Mouse (Mus musculus) limb, embryonic 12.5 days (tissue): Measurements from ENCODE around the gene Batf3. TPM values are rescaled to one million over a fixed set of nuclear protein-coding genes. Genes with fewer than 3 reads are reported as not detected.

ENCODE experiments used
- ATAC-seq: fragments of 200-750 bp; cut with Nextera tagmentation; 2 replicates; pipeline ENCODE4 v1.8.0; 2017; ENCODE audit warnings: low read depth, moderate TSS enrichment; ENCODE audit not compliant: insufficient number of reproducible peaks, insufficient read depth, low FRiP score, low TSS enrichment
- H3K27ac ChIP-seq: fragments of 300-500 bp; sonication (generic); 2 replicates; pipeline ENCODE4 v1.5.1; 2016; ENCODE audit warnings: mild to moderate bottlenecking, moderate library complexity
- H3K27me3 ChIP-seq: fragments of 300-500 bp; sonication (generic); 2 replicates; pipeline ENCODE4 v1.6.1; 2016; ENCODE audit warnings: mild to moderate bottlenecking, moderate library complexity
- H3K36me3 ChIP-seq: fragments of 300-500 bp; sonication (generic); 2 replicates; pipeline ENCODE4 v1.6.1; 2016; ENCODE audit warnings: mild to moderate bottlenecking, moderate library complexity
- H3K4me1 ChIP-seq: fragments of 300-500 bp; sonication (generic); replicated peaks from 2 replicates; pipeline ENCODE4 v1.6.1; 2016
- H3K4me2 ChIP-seq: fragments of 300-500 bp; sonication (generic); 2 replicates; pipeline ENCODE4 v1.6.1; 2016; ENCODE audit warnings: mild to moderate bottlenecking, moderate library complexity
- H3K4me3 ChIP-seq: fragments of 300-500 bp; sonication (generic); replicated peaks from 2 replicates; pipeline ENCODE4 v1.5.1; 2016; ENCODE audit warnings: mild to moderate bottlenecking
- H3K9ac ChIP-seq: fragments of 300-500 bp; sonication (generic); replicated peaks from 2 replicates; pipeline ENCODE4 v1.6.1; 2016; ENCODE audit warnings: mild to moderate bottlenecking, moderate library complexity
- H3K9me3 ChIP-seq: fragments of 300-500 bp; sonication (generic); 2 replicates; pipeline ENCODE4 v1.6.1; 2016; ENCODE audit warnings: mild to moderate bottlenecking, moderate library complexity
- WGBS: fragments of 180-500 bp; shearing (Covaris S2); methylation state at CpG from one replicate; pipeline ENCODE4 v1.1.7; 2016; 5-methylcytosine and 5-hydroxymethylcytosine counted together
- polyA plus RNA-seq: library from polyadenylated mRNA; unstranded; fragments of >200 nt; fragmentation: Nextera tagmentation; extraction: Ambion mirVana; gene quantifications from 2 replicates; pipeline ENCODE4 v1.2.1, GENCODE M21; 2016

Gene Batf3
- polyA plus RNA-seq, 1 experiment from 2014 or later, result 11.0 TPM

DNA sequence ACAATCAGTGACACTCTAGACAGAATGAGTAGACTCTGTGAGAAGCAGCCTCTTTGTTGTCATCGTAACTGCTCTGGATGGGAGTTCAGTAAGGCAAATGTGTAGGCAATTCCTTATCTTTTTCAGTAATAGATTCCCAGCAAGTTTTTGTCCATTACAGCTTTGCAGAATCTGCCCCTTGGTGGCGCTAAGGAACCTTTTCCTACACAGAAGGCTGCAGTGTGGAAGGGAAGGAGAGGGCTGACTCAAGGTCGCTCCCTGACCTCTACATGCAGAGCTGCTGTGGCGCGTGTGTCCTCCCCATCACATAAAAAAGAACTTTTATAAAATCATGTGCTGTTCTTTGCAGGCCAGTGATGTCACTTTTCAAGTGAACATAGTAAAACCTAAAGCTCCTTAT lies 29.3 kb upstream of the Batf3 start:
- no peak overlapping the region for H3K4me3 ChIP-seq
- peaks cover 85% of the 10 kb centered on the region for H3K36me3 ChIP-seq
- no peaks in the 10 kb centered on the region for H3K9me3 ChIP-seq
- H3K27me3 ChIP-seq, result no peaks in the 10 kb centered on the region
- H3K27ac ChIP-seq, result no peak overlapping the region
- 80% methylated on average over 5 of the region's 5 CpGs for whole genome bisulfite sequencing
- no peak overlapping the region for H3K9ac ChIP-seq
- no peak for ATAC-seq
- no peak overlapping the region for H3K4me2 ChIP-seq
- peaks cover 7% of the 10 kb centered on the region for H3K4me1 ChIP-seq

- Histone ChIP-seq H3K27me3 (no peaks in the 10 kb centered on the region), H3K36me3 (peaks cover 98% of the 10 kb centered on the region), H3K4me3 (no peak overlapping the region), H3K9ac (no peak overlapping the region), H3K4me2 (no peak overlapping the region), H3K9me3 (no peaks in the 10 kb centered on the region), H3K27ac (no peak overlapping the region), H3K4me1 (no peaks in the 10 kb centered on the region)
- no peak for ATAC-seq
- 91% methylated on average over 4 of the region's 4 CpGs for WGBS
Measured at GRCm38 (mm10) chr1:191070259-191070658, 27.4 kb upstream of the Batf3 start.

- Histone ChIP-seq H3K27me3 (no peaks in the 10 kb centered on the region), H3K4me3 (no peak overlapping the region), H3K4me2 (no peak overlapping the region), H3K4me1 (no peaks in the 10 kb centered on the region), H3K27ac (no peak overlapping the region), H3K9ac (no peak overlapping the region), H3K36me3 (peaks cover 97% of the 10 kb centered on the region), H3K9me3 (no peaks in the 10 kb centered on the region)
- ATAC-seq, result no peak
- 93% methylated on average over 6 of the region's 6 CpGs for WGBS
Measured at GRCm38 (mm10) chr1:191071613-191072012, 26.0 kb upstream of the Batf3 start.

- H3K9ac ChIP-seq, result no peak overlapping the region
- no peaks in the 10 kb centered on the region for H3K9me3 ChIP-seq
- no peak overlapping the region for H3K4me3 ChIP-seq
- H3K4me2 ChIP-seq, result no peak overlapping the region
- H3K4me1 ChIP-seq, result no peaks in the 10 kb centered on the region
- H3K36me3 ChIP-seq, result peaks cover 97% of the 10 kb centered on the region
- ATAC-seq, result no peak
- H3K27ac ChIP-seq, result no peak overlapping the region
- H3K27me3 ChIP-seq, result no peaks in the 10 kb centered on the region
- WGBS, result 92% methylated on average over 16 of the region's 16 CpGs
Measured at GRCm38 (mm10) chr1:191072329-191072913, 25.2 kb upstream of the Batf3 start.

- H3K4me1 ChIP-seq, result no peaks in the 10 kb centered on the region
- peaks cover 98% of the 10 kb centered on the region for H3K36me3 ChIP-seq
- no peaks in the 10 kb centered on the region for H3K27me3 ChIP-seq
- WGBS, result 90% methylated on average over 6 of the region's 6 CpGs
- H3K27ac ChIP-seq, result no peak overlapping the region
- H3K4me3 ChIP-seq, result no peak overlapping the region
- H3K4me2 ChIP-seq, result no peak overlapping the region
- no peak for ATAC-seq
- H3K9me3 ChIP-seq, result no peaks in the 10 kb centered on the region
- no peak overlapping the region for H3K9ac ChIP-seq
Measured at GRCm38 (mm10) chr1:191073001-191073400, 24.6 kb upstream of the Batf3 start.

- Histone ChIP-seq H3K9ac (no peak overlapping the region), H3K27me3 (no peaks in the 10 kb centered on the region), H3K9me3 (no peaks in the 10 kb centered on the region), H3K36me3 (peaks cover 98% of the 10 kb centered on the region), H3K4me2 (no peak overlapping the region), H3K27ac (no peak overlapping the region), H3K4me1 (no peaks in the 10 kb centered on the region), H3K4me3 (no peak overlapping the region)
- WGBS, result 94% methylated on average over 4 of the region's 4 CpGs
- ATAC-seq, result no peak
Measured at GRCm38 (mm10) chr1:191073486-191073885, 24.2 kb upstream of the Batf3 start.

GRCm38 (mm10) chr1:191075199-191075883 lies 22.3 kb upstream of the Batf3 start:
- Histone ChIP-seq H3K27ac (no peak overlapping the region), H3K4me2 (no peak overlapping the region), H3K9ac (no peak overlapping the region), H3K27me3 (no peaks in the 10 kb centered on the region), H3K9me3 (no peaks in the 10 kb centered on the region), H3K4me3 (no peak overlapping the region), H3K4me1 (no peaks in the 10 kb centered on the region), H3K36me3 (peaks cover 96% of the 10 kb centered on the region)
- ATAC-seq, result no peak
- WGBS, result 66% methylated on average over 10 of the region's 10 CpGs

- WGBS, result 89% methylated on average over 8 of the region's 8 CpGs
- Histone ChIP-seq H3K9me3 (no peaks in the 10 kb centered on the region), H3K36me3 (peaks cover 73% of the 10 kb centered on the region)
Measured at GRCm38 (mm10) chr1:191083230-191083629, 14.4 kb upstream of the Batf3 start.

GRCm38 (mm10) chr1:191084951-191085559 lies 12.6 kb upstream of the Batf3 start:
- Histone ChIP-seq H3K9me3 (no peaks in the 10 kb centered on the region), H3K4me2 (no peak overlapping the region), H3K36me3 (peaks cover 56% of the 10 kb centered on the region), H3K4me3 (no peak overlapping the region), H3K9ac (no peak overlapping the region), H3K27me3 (no peaks in the 10 kb centered on the region), H3K4me1 (no peaks in the 10 kb centered on the region), H3K27ac (no peak overlapping the region)
- ATAC-seq, result no peak
- 74% methylated on average over 5 of the region's 5 CpGs for WGBS

More at GRCm38 (mm10) chr1:191083230-191083629, 14.4 kb upstream of the Batf3 start:
- Histone ChIP-seq H3K27me3 (no peaks in the 10 kb centered on the region), H3K4me3 (no peak overlapping the region), H3K9ac (no peak overlapping the region), H3K27ac (no peak overlapping the region), H3K4me2 (no peak overlapping the region), H3K4me1 (no peaks in the 10 kb centered on the region)
- ATAC-seq, result no peak

DNA sequence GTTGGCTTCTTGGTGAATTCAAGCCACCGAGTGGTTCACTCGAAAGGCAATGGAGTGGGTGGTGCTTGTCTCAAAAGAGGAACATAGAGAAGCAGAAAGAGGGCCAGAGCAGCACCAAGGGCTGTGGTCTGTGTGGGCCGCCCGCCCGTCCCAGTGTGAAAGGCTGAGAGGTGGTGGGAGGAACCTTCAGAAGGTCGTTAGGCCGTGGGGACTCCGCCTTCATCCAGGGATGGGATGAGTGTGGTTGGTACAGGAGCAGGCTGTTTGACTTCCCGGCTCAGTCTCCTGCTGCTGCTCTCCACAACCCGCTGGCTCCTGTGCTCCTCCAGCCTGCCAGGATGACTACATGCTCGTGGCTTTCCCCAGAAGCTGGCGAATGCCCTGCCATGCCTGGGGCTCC lies 12.1 kb upstream of the Batf3 start:
- Histone ChIP-seq H3K9ac (no peak overlapping the region), H3K4me2 (no peak overlapping the region), H3K4me3 (no peak overlapping the region), H3K27me3 (no peaks in the 10 kb centered on the region), H3K36me3 (peaks cover 51% of the 10 kb centered on the region), H3K27ac (no peak overlapping the region), H3K4me1 (no peaks in the 10 kb centered on the region), H3K9me3 (no peaks in the 10 kb centered on the region)
- WGBS, result 78% methylated on average over 12 of the region's 12 CpGs
- ATAC-seq, result no peak

GRCm38 (mm10) chr1:191086304-191086878 lies 11.3 kb upstream of the Batf3 start:
- H3K36me3 ChIP-seq, result peaks cover 45% of the 10 kb centered on the region

More at GRCm38 (mm10) chr1:191086304-191086878, 11.3 kb upstream of the Batf3 start:
- Histone ChIP-seq H3K4me2 (no peak overlapping the region), H3K9me3 (no peaks in the 10 kb centered on the region), H3K4me1 (no peaks in the 10 kb centered on the region), H3K9ac (no peak overlapping the region), H3K27ac (no peak overlapping the region), H3K4me3 (no peak overlapping the region), H3K27me3 (no peaks in the 10 kb centered on the region)
- 89% methylated on average over 7 of the region's 7 CpGs for WGBS
- no peak for ATAC-seq
